Mouse (Mus musculus): ENCODE measurements around the gene Sp2. TPM values are rescaled to one million over a fixed set of nuclear protein-coding genes. Genes with fewer than 3 reads are reported as not detected.

Gene Sp2
- total RNA-seq, 2 experiments from 2014 or later: 10.1 to 11.8 TPM

DNA sequence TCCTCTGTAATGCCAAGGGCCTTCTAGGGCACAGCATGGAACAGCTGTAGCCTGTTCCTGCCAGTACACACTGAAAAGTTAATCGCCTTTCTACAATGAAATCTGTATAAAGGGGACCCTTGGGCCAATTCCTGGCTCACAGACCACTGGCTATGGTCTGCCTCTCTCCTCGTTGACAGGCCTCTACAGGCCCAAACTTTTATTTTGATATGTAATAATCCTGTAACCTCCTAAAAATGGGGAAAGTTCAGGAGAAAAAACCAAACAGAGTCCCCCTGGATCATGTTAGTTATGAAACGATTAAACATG lies 6.4 kb downstream of the Sp2 start:
- DNase-seq (ENCODE audit: low spot score in 2 of 2): no peak
- intact Hi-C loops (cut with DNase I): loop anchor here (5.0 kb wide), 1 partner anchor 59 kb away; the partner anchor contains the start of gene Cdk5rap3

DNA sequence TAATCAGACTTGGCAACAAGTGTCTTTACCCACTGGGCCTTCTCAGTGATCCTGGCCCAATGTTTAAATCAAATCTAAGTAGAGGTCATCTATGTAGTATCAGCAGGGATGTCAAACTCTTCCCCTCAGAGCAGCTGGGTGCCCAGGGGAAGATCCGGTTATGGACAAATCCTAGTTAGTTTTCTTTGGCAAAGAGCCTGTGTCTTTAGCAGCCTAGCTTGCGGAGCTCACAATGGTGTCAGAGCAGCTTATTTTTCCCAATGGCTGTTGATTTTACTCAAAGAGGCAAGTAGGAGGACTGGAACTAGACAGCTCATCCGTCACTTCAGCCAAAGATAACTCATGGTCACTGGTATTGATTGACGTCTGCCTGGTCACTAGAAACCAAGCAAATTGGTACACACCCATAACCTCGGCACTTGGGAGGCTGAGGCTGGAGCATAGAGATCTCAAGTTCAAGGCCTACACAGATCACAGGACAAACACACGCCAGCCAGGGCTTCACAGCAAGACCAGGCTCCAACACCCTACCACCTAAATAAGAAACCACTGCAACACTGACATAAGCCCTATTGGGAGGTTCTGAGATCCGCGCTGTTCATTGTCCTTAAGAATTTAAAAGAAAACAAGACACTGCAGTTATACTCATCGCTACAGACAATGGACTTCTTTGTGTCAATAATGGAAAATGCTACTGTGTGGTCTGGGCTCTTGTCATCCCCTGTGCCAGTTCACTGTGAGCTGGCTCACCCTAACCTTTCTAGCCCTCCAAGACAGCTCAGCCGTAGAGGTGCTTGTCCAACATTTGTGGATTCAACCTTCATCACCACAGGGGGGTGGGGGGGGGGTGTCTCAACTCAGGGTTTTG lies 7.0 kb downstream of the Sp2 start:
- DNase-seq (ENCODE audit: low spot score in 2 of 2): no peak
- intact Hi-C loops (cut with DNase I): loop anchor here (5.0 kb wide), 1 partner anchor 58 kb away; the partner anchor contains the start of gene Cdk5rap3

DNA sequence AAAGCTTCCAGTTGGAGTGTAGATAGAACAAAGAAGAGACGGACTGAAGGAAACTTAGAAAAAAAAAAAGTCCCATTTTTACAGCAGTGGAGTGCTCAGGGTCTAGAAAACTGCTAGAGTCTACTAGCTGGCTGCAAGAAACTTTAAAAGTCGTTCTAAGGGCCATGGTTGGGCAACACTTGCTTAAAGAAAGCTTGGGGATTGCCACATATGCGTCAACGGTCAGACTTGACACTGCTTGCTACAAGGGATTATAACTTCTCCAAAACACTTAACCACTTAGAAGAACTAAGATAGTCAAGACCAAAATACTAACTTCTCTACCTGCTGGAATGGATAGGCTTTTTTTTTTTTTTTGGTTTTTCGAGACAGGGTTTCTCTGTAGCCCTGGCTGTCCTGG lies 7.9 kb downstream of the Sp2 start:
- intact Hi-C loops (cut with DNase I): loop anchor here (5.0 kb wide), 1 partner anchor 58 kb away; the partner anchor contains the start of gene Cdk5rap3
- DNase-seq (ENCODE audit: low spot score in 2 of 2): no peak

DNA sequence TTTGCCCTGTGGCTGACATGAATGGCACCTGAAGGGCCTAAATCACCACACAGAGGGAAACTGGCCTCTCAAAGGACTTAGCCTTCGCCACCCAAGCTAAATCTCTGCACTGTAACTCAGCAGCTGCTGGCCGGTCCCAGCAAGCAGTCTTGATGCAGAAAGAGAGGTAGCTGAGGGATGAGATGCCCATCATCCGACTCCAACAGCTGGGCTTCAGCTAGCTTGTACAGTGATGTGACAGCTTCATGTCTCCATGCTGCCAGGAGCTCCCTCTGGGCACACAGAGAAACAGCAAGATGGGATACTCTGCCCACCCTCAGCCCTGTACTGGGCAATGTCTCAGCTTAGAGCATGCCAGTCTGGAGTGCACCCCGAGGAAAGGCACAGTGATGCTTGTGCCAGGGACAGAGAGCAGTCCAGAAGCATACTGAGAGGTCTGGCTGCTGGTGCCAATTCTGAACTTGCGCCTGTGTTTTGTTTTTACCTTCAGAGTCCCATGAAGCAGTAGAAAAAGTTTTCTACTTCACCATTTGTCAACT lies 9.3 kb downstream of the Sp2 start:
- intact Hi-C loops (cut with DNase I): no loop called here
- no peak for DNase-seq (ENCODE audit: low spot score in 2 of 2)

DNA sequence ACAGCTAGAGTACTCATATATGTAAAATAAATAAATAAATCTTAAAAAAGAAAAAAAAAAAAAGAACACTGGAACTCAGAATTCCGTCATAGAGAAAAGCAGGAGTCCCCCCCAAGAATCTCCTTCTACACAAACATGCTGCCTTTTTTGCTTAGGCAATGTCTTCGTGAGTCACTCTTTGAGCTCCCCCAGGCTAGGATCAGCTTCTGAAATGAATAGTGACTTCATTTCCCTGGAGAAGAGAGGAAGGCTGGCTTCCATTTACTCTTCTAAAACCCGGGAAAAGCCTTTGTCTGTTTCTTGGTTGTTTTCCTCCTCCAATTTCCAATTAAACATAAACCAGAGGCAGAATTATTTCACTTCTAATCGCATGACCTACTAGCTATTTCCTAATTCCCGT lies 9.9 kb downstream of the Sp2 start:
- DNase-seq (ENCODE audit: low spot score in 2 of 2): no peak

DNA sequence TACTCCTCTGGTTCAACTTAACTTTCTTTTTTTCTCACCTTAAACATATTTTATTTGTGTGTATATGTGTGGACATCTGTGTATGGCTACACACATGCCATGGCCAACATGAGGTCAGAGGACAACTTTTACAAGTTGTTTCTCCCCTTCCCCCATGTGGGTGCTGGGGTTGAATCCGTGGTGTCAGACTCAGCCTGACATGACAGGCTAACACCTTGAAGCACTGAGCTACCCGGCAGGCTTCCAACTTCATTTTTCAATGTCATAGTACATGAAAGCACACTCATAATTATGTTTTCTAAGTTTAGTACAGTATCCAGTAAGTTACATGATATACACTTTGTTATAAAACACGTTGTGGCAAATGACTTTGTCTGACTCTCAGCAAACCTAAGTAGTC lies 12.4 kb downstream of the Sp2 start:
- DNase-seq (ENCODE audit: low spot score in 2 of 2): no peak
- intact Hi-C loops (cut with DNase I): no loop called here

More for the DNA sequence above, 9.9 kb downstream of the Sp2 start:
- intact Hi-C loops (cut with DNase I): no loop called here

DNA sequence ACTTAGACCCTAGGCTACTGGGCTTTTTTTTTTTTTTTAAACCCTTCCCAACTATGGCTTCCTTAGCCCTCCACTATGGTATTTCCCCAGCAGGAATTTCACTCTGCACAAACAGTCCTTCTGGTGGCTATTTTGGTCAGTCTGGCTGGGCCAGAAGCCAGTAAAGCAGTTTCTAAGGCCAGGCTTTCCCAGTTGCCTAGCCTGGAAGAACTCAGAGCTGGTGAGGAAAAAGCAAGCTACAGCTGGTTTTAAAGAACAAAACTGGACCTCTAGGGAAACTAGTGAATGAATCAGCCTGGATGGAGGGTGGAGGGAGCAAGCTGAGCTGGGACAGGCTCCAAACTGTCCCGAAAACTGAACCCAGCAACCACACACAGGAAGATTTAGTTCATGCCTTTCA lies 13.0 kb downstream of the Sp2 start:
- peak; percentile 57 to 62 for DNase-seq (ENCODE audit: low spot score in 2 of 2)
- intact Hi-C loops (cut with DNase I): no loop called here

DNA sequence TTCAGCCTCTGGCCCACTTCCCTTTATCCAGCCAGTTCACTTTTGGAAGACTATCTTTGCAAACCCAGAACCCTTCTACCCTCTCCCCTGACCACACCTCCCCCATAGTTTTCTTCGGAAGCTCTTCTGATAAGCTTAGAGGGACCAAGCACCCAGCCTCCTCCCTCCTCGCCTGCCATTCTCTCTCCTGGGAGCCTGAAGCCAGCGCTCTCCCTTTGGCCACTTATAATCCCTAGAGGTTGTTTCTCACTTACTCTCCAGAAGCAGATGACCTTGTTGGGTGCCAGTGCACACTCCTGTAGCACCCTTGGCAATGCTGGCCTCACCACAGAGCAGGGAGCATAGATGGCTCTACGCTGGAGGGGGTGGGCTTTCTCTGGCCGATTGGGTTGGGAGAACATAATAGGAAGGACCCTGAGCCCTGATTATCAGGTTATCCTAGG lies 13.5 kb downstream of the Sp2 start:
- DNase-seq (ENCODE audit: low spot score in 2 of 2): no peak
- intact Hi-C loops (cut with DNase I): no loop called here

DNA sequence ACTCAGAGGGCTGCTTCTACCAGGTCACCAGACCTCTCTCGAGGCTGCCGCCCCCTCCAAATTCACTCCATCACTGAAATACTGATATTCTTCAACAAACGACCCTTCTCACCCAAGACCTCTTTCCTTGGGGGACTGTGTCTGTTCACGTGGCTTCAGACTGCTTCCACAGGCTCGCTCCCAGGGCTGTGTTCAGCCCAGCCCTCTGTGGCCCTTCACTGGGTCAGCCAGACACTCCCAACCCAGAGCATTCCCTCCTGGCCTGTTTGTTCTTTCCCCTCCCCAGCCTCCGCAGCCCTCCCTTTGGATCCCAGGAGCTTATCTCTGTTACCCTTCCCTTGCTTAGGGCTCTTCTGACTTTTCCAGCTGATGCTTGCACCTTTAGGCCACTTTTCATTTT lies 14.3 kb downstream of the Sp2 start:
- no peak for DNase-seq (ENCODE audit: low spot score in 2 of 2)
- intact Hi-C loops (cut with DNase I): no loop called here

DNA sequence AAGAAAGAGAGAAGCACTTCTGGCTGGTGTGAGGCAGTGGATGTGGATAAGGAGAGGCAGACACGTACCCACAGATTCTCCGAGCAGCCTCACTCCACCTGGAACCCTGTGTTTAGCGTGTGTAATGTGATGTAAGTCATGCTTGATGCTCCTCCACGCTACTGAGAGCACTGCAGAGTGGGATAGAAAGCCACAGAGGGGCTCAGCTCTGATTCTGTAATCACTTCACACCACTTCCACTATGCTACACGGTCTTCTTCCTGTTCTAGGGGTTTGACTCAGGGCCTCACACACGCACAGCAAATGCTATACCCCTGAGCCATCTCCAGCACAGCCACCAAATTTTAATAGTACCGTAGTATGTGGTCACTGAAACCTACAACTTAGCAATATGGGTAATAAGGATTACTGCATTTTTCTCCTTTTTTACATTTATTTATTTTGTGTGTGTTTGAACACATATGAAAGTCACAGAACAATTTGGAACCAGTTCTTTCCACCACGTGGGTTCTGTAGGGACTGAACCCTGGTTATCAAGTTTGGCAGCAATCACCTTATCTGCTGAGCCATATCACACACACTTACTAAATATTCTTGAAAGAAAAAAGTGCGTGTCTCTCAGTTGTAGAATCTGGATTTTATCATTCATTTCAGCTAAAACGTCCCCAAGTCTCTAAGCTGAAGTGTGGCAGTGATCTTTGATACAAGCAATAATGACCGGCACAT lies 15.1 kb downstream of the Sp2 start:
- intact Hi-C loops (cut with DNase I): no loop called here
- no peak for DNase-seq (ENCODE audit: low spot score in 2 of 2)

DNA sequence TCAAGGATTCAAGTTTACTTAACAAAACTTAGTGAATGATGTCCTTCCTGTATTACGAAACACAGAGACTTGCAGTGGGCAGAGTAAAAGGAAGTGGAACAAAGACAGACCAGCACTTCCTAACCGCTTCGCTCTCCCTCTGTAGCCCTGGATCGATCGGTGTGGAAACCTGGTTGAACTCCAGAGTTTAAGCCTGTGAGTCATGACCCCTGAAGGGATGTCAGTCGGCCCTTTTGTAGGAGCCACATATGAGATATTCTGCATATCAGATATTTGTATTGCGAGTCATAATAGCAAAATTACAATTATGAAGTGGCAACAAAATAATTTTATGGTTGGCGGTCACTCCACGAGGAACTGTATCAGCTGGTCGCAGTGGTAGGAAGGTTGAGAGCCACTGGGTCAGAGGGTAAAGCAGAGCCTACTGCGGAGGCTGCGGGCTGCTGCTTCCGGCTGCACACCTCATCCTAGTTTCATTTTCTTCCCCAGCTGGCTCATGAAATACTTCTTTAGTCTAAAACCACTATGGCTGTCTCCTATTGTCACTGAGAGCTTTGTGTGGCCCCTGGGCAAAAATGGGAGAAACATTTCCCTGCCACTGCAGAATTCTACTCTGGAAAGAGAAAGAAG lies 15.7 kb downstream of the Sp2 start:
- no peak for DNase-seq (ENCODE audit: low spot score in 2 of 2)
- intact Hi-C loops (cut with DNase I): no loop called here

DNA sequence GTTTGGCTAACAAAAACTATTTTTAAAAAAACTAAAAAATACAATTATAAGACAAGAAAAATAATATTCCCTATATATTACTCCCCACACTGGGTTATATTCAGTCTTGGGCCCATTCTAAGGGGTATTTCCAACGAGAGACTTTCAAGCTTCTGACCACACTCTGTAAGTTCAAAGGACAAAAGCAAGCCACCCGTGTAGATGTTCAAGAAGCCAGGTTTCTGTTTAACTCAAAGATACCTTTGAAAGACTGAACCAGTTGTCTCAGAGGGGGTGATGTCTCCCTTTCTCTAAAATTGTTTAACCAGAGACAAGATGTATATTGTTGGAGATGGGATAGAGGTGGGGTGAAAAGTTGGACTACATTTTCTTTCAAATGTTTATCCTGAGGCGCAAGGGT lies 16.6 kb downstream of the Sp2 start:
- DNase-seq (ENCODE audit: low spot score in 2 of 2): no peak
- intact Hi-C loops (cut with DNase I): no loop called here

DNA sequence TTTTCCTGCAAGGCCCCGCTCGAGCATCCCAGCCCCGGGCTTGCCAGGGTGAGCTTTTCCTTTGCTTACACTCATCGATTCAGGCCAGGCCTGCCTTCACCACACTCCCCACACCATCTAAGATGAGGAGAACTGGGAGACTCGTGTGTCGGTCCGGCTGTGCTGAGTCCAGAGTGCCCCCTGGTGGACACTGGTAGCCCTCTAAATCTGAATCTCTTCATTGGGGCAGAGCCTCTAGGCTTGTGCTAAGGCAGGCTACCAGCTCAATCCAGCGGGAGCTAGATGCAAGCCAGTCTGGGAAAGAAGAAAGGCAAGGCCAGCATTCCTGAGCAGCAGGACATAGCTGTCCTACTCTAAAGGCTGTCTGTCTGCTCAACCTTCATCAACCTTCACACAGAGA lies 19.2 kb downstream of the Sp2 start:
- intact Hi-C loops (cut with DNase I): loop anchor here (2.0 to 5.0 kb wide), 2 partner anchors 47 to 91 kb away; partner anchors contain the start of gene Cdk5rap3

DNA sequence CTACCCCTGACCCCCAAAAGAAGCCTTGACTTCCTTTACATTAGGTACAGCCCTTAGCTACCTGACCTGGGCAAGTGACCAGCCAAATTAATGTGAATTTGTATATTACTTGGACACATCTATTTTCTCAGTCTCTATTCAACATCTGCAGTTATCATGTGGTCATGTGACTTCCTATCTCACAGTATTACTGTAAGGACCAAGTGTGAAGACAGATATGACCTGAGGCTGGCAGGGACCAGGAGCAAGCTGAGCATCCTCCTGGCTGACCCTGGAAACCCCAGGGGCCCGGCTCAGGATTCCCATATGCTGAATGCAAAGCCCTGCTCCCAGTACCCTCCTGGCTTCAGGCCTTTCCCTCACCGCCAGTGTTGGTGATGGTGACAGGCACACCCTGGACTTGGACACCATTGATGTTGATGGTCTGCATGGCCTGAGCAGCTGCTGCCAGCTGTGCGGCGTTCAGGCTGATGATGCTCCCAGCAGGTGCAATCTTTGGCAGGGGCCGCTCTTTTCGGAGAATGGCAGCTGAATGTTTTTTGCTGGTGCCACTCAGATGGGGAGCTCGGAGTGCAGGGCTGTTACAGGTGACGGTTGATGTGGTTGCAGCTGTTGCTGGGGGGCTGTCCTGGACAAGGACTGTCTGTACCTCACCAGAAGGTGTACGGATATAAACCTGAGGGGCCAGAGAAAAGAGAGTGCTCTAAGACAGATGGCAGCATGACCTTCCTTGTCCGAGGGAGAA lies 25.5 kb downstream of the Sp2 start:
- intact Hi-C loops (cut with DNase I): no loop called here
- no peak for DNase-seq (ENCODE audit: low spot score in 2 of 2)

More for the DNA sequence above, 19.2 kb downstream of the Sp2 start:
- peak; percentile 90 to 91 for DNase-seq (ENCODE audit: low spot score in 2 of 2)

DNA sequence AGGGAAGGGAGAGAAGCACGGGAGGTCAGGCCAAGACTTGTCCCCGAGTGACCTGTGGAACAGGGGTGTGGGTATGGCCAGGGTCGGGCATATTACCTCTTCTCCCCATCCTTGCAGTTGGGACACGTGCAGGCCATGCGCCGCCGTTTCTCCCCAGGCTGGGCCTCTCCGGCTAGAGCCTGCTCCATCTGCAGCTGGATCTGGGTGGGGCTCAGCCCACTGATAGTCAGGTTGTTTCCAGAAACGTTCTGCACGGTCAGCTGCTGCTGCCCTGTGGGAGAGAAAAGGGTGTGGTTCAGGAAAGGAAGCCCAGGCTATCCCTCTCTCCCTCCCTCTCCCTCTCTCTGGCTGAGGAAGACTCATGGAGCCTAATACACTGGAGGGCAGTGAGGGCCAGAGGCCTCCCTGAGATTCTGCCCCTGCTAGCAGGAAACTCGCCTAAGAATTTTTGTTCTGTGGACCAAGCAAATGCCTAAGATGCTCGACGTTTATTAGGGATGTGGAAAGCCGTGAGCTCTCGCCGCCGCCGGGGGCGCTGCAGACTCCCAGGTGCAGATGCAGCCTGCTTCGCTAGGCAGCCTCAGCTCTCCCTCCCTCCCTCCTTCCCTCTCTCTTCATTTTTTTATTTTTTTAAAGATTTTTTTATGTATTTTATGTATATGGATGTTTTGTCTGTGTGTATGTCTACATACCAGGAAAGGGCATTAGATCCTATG lies 26.6 kb downstream of the Sp2 start:
- intact Hi-C loops (cut with DNase I): no loop called here
- no peak for DNase-seq (ENCODE audit: low spot score in 2 of 2)

DNA sequence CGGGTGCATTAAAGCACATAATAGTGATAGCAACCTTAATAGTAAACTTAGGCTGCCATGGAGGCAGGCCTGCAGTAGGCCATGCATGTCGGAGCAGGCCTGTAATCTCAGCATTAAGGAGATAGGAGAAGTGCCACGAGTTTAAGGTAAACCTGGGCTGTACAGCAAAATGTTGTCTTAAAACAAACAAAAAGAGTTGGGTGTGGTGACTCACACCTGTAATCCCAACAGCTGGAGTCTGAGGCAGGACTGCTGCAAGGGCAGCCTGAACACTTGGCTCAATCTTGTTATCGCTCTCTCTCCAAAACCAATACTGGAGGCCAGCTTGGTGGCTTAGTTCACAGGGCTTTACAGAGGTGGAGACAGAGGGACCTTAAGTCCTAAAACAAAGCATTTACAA lies 27.7 kb downstream of the Sp2 start:
- intact Hi-C loops (cut with DNase I): no loop called here
- no peak for DNase-seq (ENCODE audit: low spot score in 2 of 2)

DNA sequence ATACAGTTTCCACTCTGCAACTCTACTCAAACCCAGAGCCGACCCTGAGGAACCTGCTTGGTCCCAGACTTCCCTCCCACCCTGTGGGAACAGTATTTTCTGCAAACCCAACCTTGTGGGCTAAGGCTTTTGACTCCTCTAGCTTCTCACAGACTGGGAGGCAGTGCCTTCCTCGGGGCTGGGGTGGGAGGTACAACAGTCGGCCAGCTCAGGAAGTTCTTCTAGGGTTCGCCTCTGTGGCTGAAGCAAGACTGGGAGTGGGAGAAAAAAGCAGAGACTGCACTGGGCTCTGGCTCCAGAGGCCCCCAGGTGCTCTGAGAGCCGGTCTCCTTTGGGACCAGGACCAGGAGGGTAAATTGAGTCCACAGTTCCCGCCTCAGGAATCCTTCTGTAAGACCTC lies 29.9 kb downstream of the Sp2 start:
- intact Hi-C loops (cut with DNase I): no loop called here
- no peak for DNase-seq (ENCODE audit: low spot score in 2 of 2)

DNA sequence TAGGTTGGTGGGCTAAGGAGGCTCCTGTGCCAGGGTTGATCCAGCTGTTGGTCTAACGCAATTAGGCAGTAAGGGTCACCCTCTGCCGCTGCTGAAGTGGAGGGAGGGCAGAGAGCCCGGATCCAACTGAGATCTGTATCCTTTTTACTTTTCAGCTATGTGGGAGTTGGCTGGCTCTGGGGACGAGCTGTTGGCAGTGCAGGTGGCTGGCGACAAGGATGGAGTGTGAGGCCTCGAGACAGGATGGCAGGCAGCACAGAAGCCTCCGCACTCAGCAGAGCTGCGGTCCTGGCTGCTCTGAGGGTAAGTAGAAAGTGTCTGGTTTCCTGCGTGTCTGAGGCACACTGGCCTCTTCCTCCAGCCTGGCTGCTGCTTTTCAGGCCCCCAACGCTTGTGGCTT lies 30.3 kb downstream of the Sp2 start:
- DNase-seq (ENCODE audit: low spot score in 2 of 2): no peak
- intact Hi-C loops (cut with DNase I): no loop called here

DNA sequence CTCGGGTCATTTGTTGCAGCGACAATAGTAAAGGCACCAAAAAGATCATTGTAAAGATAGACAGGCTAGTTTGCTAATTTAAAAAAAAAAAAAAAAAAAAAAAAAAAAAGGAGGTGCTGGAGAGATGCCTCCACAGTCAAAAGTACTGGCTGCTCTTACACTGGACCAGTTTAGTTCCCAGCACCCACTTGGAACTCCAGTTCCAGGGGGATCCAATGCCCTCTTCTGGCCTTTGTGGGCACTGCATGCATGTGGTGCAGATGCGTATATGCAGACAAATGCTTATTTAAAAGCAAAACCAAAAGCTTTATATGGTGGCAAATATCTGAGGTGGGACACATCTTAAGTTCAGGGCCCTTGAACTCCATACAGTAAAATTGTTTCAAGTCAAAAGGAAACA lies 32.0 kb downstream of the Sp2 start:
- DNase-seq (ENCODE audit: low spot score in 2 of 2): no peak
- intact Hi-C loops (cut with DNase I): no loop called here

Measured in left cerebral cortex, postnatal 14 days (tissue).